Mouse (Mus musculus) kidney, adult 2 months (tissue): ENCODE results near the gene Gm20662. TPM values are rescaled to one million over a fixed set of nuclear protein-coding genes. Genes with fewer than 3 reads are reported as not detected.

Experiments
- DNase-seq: peaks from one replicate; pipeline ENCODE4 v3.0.0; 2021
- H3K27ac ChIP-seq: fragments of 200-500 bp; 2 replicates; pipeline ENCODE4 v1.5.1; 2012; ENCODE audit warnings: low read depth, low read length, control low read depth, inconsistent platforms; ENCODE audit not compliant: insufficient read depth
- H3K27me3 ChIP-seq: fragments of 200-500 bp; replicated peaks from 2 replicates; pipeline ENCODE4 v1.6.1; 2012; ENCODE audit warnings: mild to moderate bottlenecking, moderate library complexity, low read length, inconsistent platforms; ENCODE audit not compliant: control insufficient read depth, insufficient read depth
- H3K36me3 ChIP-seq: fragments of 200-500 bp; 2 replicates; pipeline ENCODE4 v1.6.1; 2012; ENCODE audit warnings: mild to moderate bottlenecking, moderate library complexity, low read length, inconsistent platforms; ENCODE audit not compliant: control insufficient read depth, insufficient read depth
- H3K4me1 ChIP-seq: fragments of 200-500 bp; 2 replicates; pipeline ENCODE4 v1.6.1; 2011; ENCODE audit warnings: low read length; ENCODE audit not compliant: control insufficient read depth, insufficient read depth
- H3K4me3 ChIP-seq: fragments of 200-500 bp; 2 replicates; pipeline ENCODE4 v1.5.1; 2011; ENCODE audit warnings: mild to moderate bottlenecking, low read depth, low read length, control low read depth; ENCODE audit not compliant: insufficient read depth
- CTCF ChIP-seq: fragments of 200-500 bp; conservative IDR thresholded peaks from 2 replicates; pipeline ENCODE4 v1.5.1; 2011; ENCODE audit warnings: low read depth, mild to moderate bottlenecking, control low read depth, low read length, moderate library complexity, mixed read lengths; ENCODE audit not compliant: insufficient read depth, insufficient read length
- POLR2A ChIP-seq: fragments of 200-500 bp; IDR thresholded peaks from one replicate; pipeline ENCODE4 v1.6.1; 2011; ENCODE audit warnings: low read depth, low read length, control low read depth
- WGBS: fragments of 180-500 bp; shearing (Covaris S2); methylation state at CpG from one replicate; pipeline ENCODE4 v1.1.7; 2018; 5-methylcytosine and 5-hydroxymethylcytosine counted together
- polyA plus RNA-seq: library from polyadenylated mRNA; depleted of rRNA; stranded (reverse); fragments of >200 nt; gene quantifications from 2 replicates; pipeline ENCODE4 v1.2.3, GENCODE M21; 2012

Gene Gm20662
- polyA plus RNA-seq, 1 experiment = 0.55 TPM

- no peak overlapping the region for H3K27ac ChIP-seq
- 78% methylated on average over 3 of the region's 3 CpGs for WGBS
- no peak for DNase-seq
- H3K27me3 ChIP-seq = no peaks in the 10 kb centered on the region
- TF ChIP-seq POLR2A (no peak), CTCF (no peak)
- no peak overlapping the region for H3K4me3 ChIP-seq
- H3K4me1 ChIP-seq = 0 out of 2 replicates have a peak, but pooled peaks cover 5% of the 10 kb centered on the region
- H3K36me3 ChIP-seq = no peaks in the 10 kb centered on the region; the same call in 1 of the 2 replicates
These were observed 21.0 kb downstream of the Gm20662 start for GRCm38 (mm10) chr9:108017127-108017526.

- Histone ChIP-seq H3K36me3 (peaks cover 2% of the 10 kb centered on the region; the same call in 1 of the 2 replicates), H3K4me1 (0 out of 2 replicates have a peak, but pooled peaks cover 5% of the 10 kb centered on the region), H3K27ac (no peak overlapping the region), H3K4me3 (no peak overlapping the region), H3K27me3 (no peaks in the 10 kb centered on the region)
- TF ChIP-seq CTCF = no peak
- no peak for TF ChIP-seq POLR2A
- DNase-seq = peak; percentile 20
- 46% methylated on average over 1 of the region's 1 CpGs for WGBS
These were observed 24.6 kb downstream of the Gm20662 start for GRCm38 (mm10) chr9:108020741-108021140.

DNA sequence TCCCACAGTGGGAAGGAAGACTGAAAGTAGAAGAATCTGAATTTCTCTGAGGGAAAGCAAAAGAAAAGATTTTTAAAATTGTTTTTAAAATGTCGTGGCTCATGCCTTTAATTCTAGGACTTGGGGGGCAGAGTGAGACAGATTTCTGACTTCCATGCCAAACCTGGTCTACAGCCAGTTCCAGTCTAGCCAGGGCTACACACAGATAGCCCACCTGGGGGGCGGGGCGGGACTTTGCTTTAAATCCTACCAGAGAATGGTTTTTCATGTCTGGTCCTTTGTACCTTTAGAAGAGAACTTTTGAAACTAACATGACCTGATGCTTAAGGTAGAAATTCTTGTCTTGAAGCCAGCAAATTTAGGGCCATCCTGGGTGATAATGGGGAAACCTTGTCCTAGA, 27.1 kb downstream of the Gm20662 start:
- no peak for DNase-seq
- no peak for TF ChIP-seq POLR2A
- no peak for TF ChIP-seq CTCF
- Histone ChIP-seq H3K27me3 (no peaks in the 10 kb centered on the region), H3K36me3 (peaks cover 2% of the 10 kb centered on the region; the same call in 1 of the 2 replicates), H3K27ac (no peak overlapping the region), H3K4me3 (no peak overlapping the region), H3K4me1 (0 out of 2 replicates have a peak, but pooled peaks cover 5% of the 10 kb centered on the region)
- 89% methylated on average over 3 of the region's 3 CpGs for WGBS

- no peaks in the 10 kb centered on the region for H3K27me3 ChIP-seq
- WGBS = 80% methylated on average over 3 of the region's 3 CpGs
- H3K4me1 ChIP-seq = no peaks in the 10 kb centered on the region
- TF ChIP-seq POLR2A (no peak), CTCF (no peak)
- no peak overlapping the region for H3K27ac ChIP-seq
- peaks cover 2% of the 10 kb centered on the region; the same call in 1 of the 2 replicates for H3K36me3 ChIP-seq
- H3K4me3 ChIP-seq = no peak overlapping the region
- no peak for DNase-seq
These were observed 30.4 kb downstream of the Gm20662 start for GRCm38 (mm10) chr9:108026584-108026983.

GRCm38 (mm10) chr9:108027867-108028266, 31.7 kb downstream of the Gm20662 start:
- WGBS = 96% methylated on average over 3 of the region's 3 CpGs
- Histone ChIP-seq H3K4me1 (no peaks in the 10 kb centered on the region), H3K27ac (no peak overlapping the region), H3K4me3 (no peak overlapping the region), H3K36me3 (peaks cover 2% of the 10 kb centered on the region; the same call in 1 of the 2 replicates), H3K27me3 (no peaks in the 10 kb centered on the region)
- no peak for DNase-seq
- TF ChIP-seq CTCF (no peak), POLR2A (no peak)

DNA sequence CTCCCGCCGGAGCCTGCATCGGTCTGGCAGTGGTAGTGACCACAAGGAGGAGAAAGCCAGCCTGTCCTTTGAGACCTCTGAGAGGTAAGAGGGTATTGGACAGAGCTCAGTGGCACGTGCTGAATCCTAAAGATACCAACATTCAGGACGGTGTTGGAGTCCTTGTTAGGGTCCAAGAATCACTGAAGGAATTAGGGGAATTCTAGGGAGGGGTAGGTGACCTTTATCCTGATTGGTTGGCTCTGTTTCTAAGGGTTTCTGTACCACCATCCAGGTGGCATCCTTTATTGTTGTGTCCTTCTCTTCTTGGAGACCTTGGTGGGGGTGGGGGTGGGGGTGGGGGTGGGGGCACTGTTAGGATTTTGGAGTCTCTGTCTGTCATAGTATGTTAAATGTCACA, 36.0 kb downstream of the Gm20662 start:
- TF ChIP-seq POLR2A = no peak
- no peak for TF ChIP-seq CTCF
- no peak overlapping the region for H3K27ac ChIP-seq
- H3K36me3 ChIP-seq = no peaks in the 10 kb centered on the region
- WGBS = 85% methylated on average over 5 of the region's 5 CpGs
- no peaks in the 10 kb centered on the region for H3K27me3 ChIP-seq
- no peak for DNase-seq
- H3K4me1 ChIP-seq = no peaks in the 10 kb centered on the region
- H3K4me3 ChIP-seq = no peak overlapping the region

- H3K4me1 ChIP-seq = no peaks in the 10 kb centered on the region
- H3K4me3 ChIP-seq = no peak overlapping the region
- no peak for DNase-seq
- H3K36me3 ChIP-seq = no peaks in the 10 kb centered on the region; the same call in 1 of the 2 replicates
- TF ChIP-seq CTCF (no peak; the same call in 1 of the 2 replicates), POLR2A (no peak)
- no peaks in the 10 kb centered on the region for H3K27me3 ChIP-seq
- no peak overlapping the region for H3K27ac ChIP-seq
- WGBS = 88% methylated on average over 2 of the region's 2 CpGs
These were observed 39.4 kb downstream of the Gm20662 start for GRCm38 (mm10) chr9:108035331-108036156.
